Mouse (Mus musculus): ENCODE results near the gene Tgds.

- TF ChIP-seq CTCF (IDR thresholded peaks at IDR 0.05; ENCODE audit: low read depth): no peak
- no peak for TF ChIP-seq EP300 (IDR thresholded peaks at IDR 0.05; ENCODE audit: low read depth)
Observed at GRCm38 (mm10) chr14:118070100-118070499, 62.5 kb downstream of the Tgds start.

Data from liver, postnatal 0 days (tissue).